Mouse (Mus musculus): ENCODE data around the gene Hist1h2ab.

Gene Hist1h2ab

GRCm38 (mm10) chr13:23772561-23773313, 21.8 kb downstream of the Hist1h2ab start:
- DNase-seq (ENCODE audit: low read depth, low spot score), result no peak

GRCm38 (mm10) chr13:23778339-23778738, 27.4 kb downstream of the Hist1h2ab start:
- DNase-seq (ENCODE audit: low read depth, low spot score), result no peak

- DNase-seq (ENCODE audit: low read depth, low spot score), result no peak
Observed at GRCm38 (mm10) chr13:23779025-23779424, 28.1 kb downstream of the Hist1h2ab start.

- DNase-seq (ENCODE audit: low read depth, low spot score), result peak; percentile 75
Observed at GRCm38 (mm10) chr13:23792520-23792919, 41.6 kb downstream of the Hist1h2ab start.

- DNase-seq (ENCODE audit: low read depth, low spot score), result no peak
Observed at GRCm38 (mm10) chr13:23799405-23799804, 48.5 kb downstream of the Hist1h2ab start.
